Mouse (Mus musculus): ENCODE results near the gene Ppp1r32. TPM values are rescaled to one million over a fixed set of nuclear protein-coding genes. Genes with fewer than 3 reads are reported as not detected.

Gene Ppp1r32
- total RNA-seq, 2 experiments from 2014 or later: 0.94 TPM; not detected in 1

- no peak for ATAC-seq (replicated peaks; ENCODE audit: low FRiP score, poor library complexity, severe bottlenecking)
These were observed 21.1 kb downstream of the Ppp1r32 start for GRCm38 (mm10) chr19:10461584-10461983.

GRCm38 (mm10) chr19:10459907-10460306 is 22.8 kb downstream of the Ppp1r32 start:
- no peak for ATAC-seq (replicated peaks; ENCODE audit: low FRiP score, poor library complexity, severe bottlenecking)

GRCm38 (mm10) chr19:10458096-10458495 is 24.6 kb downstream of the Ppp1r32 start:
- ATAC-seq (replicated peaks; ENCODE audit: low FRiP score, poor library complexity, severe bottlenecking): no peak

- ATAC-seq (replicated peaks; ENCODE audit: low FRiP score, poor library complexity, severe bottlenecking): no peak
These were observed 25.3 kb downstream of the Ppp1r32 start for GRCm38 (mm10) chr19:10457484-10457800.

- no peak for ATAC-seq (replicated peaks; ENCODE audit: low FRiP score, poor library complexity, severe bottlenecking)
These were observed 25.8 kb downstream of the Ppp1r32 start, which contains the start of gene Lrrc10b for GRCm38 (mm10) chr19:10456752-10457483. Lrrc10b (minus strand) TSS chr19:10457473.

- ATAC-seq (replicated peaks; ENCODE audit: low FRiP score, poor library complexity, severe bottlenecking): no peak
These were observed 27.3 kb downstream of the Ppp1r32 start for GRCm38 (mm10) chr19:10455437-10455806.

GRCm38 (mm10) chr19:10454718-10455436 is 27.9 kb downstream of the Ppp1r32 start:
- ATAC-seq (replicated peaks; ENCODE audit: low FRiP score, poor library complexity, severe bottlenecking): no peak

- ATAC-seq (replicated peaks; ENCODE audit: low FRiP score, poor library complexity, severe bottlenecking): peak; percentile 61; the same call in 1 of the 2 replicates
These were observed 33.0 kb downstream of the Ppp1r32 start for GRCm38 (mm10) chr19:10449708-10450107.

GRCm38 (mm10) chr19:10449190-10449589 is 33.5 kb downstream of the Ppp1r32 start:
- no peak for ATAC-seq (replicated peaks; ENCODE audit: low FRiP score, poor library complexity, severe bottlenecking)

- ATAC-seq (replicated peaks; ENCODE audit: low FRiP score, poor library complexity, severe bottlenecking): no peak
These were observed 34.5 kb downstream of the Ppp1r32 start for GRCm38 (mm10) chr19:10448275-10448674.

- peak; percentile 50; the same call in 1 of the 2 replicates for ATAC-seq (replicated peaks; ENCODE audit: low FRiP score, poor library complexity, severe bottlenecking)
These were observed 37.9 kb downstream of the Ppp1r32 start for GRCm38 (mm10) chr19:10444685-10445369.

- no peak for ATAC-seq (replicated peaks; ENCODE audit: low FRiP score, poor library complexity, severe bottlenecking)
These were observed 45.2 kb downstream of the Ppp1r32 start for GRCm38 (mm10) chr19:10437521-10437920.

- no peak for ATAC-seq (replicated peaks; ENCODE audit: low FRiP score, poor library complexity, severe bottlenecking)
These were observed 46.0 kb downstream of the Ppp1r32 start for GRCm38 (mm10) chr19:10436726-10437125.

GRCm38 (mm10) chr19:10435908-10436307 is 46.8 kb downstream of the Ppp1r32 start:
- peak; percentile 65 for ATAC-seq (replicated peaks; ENCODE audit: low FRiP score, poor library complexity, severe bottlenecking)

GRCm38 (mm10) chr19:10434927-10435326 is 47.8 kb downstream of the Ppp1r32 start:
- no peak for ATAC-seq (replicated peaks; ENCODE audit: low FRiP score, poor library complexity, severe bottlenecking)

GRCm38 (mm10) chr19:10433879-10434540 is 48.7 kb downstream of the Ppp1r32 start:
- ATAC-seq (replicated peaks; ENCODE audit: low FRiP score, poor library complexity, severe bottlenecking): no peak

- ATAC-seq (replicated peaks; ENCODE audit: low FRiP score, poor library complexity, severe bottlenecking): no peak
These were observed 49.5 kb downstream of the Ppp1r32 start for GRCm38 (mm10) chr19:10433225-10433624.

- ATAC-seq (replicated peaks; ENCODE audit: low FRiP score, poor library complexity, severe bottlenecking): no peak
These were observed 50.9 kb downstream of the Ppp1r32 start for GRCm38 (mm10) chr19:10431841-10432240.

- ATAC-seq (replicated peaks; ENCODE audit: low FRiP score, poor library complexity, severe bottlenecking): no peak
These were observed 51.3 kb downstream of the Ppp1r32 start for GRCm38 (mm10) chr19:10431410-10431809.

GRCm38 (mm10) chr19:10429371-10429770 is 53.4 kb downstream of the Ppp1r32 start:
- ATAC-seq (replicated peaks; ENCODE audit: low FRiP score, poor library complexity, severe bottlenecking): no peak

All from erythroblast, adult 5-6 weeks (primary cell).